Mouse (Mus musculus): Measurements from ENCODE around the gene Slc16a13.
A peak's percentile ranks its signal among the peaks of the same experiment; 100 is the strongest.

The Slc16a13 gene

DNA sequence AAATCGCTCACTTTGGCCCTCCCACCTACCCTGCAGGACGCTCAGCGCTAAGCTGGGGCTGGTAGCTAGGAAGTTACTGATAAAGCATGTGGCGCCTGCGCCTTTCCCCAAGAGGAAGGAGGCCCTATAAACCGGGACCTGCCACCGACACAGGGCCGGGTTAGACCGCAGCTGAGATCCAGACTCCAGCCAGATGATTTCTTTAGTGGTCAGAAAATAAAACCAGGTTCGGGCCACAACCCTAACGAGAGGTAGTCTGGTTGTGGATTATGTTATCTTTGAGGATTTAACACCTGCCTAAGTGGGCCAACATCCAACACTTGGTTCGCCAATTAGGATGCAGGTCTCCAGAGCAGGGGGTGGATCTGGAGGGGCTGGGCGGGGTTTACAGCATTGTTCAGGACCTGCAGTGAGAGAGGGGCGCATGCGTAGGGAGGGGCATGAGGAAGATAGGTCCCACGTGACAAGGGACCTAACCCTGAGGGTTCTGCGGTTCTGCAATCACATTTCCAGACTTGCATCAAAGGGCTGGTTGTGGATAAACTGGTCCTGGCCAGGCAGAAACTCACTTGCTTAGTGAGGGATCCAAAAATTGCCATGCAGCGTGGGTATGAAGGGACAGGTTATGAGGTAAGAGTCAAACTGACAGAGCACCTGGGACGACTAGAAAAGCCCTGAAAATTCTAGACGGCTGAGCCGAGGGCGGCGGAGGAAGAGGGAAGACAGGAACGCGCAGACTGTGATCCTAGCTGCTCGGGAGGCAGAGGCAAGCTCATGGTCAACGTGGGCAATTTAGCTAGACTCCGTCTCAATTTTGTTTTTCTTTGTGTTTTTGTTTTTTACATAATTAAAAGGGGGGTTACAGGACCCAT is at the start of gene Slc16a13:
TSS of gene Slc16a13 (minus strand) at position 334 of the 872 bp plus-strand sequence.
- DNase-seq, result peak; percentile 98 to 99

DNA sequence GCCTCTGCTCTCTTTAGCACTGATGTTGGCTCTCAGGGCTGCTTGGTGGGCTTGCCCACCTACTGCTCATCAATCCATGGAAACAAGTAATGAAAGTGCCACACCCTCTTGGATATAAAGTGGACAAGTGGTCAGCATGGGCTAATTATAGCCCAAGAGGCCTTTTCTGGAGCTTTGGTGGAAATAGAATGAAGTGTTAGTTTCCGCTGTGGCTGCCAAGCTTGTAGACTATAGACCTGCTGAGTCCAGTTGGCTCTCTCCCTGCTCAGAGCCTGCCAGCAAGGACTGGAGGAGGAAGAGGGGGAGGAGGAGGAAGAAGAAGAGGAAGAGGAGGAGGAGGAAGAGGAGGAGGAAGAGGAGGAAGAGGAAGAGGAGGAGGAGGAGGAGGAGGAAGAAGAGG is 45.5 kb upstream of the Slc16a13 start:
- peak; percentile 27 to 28 for DNase-seq

DNA sequence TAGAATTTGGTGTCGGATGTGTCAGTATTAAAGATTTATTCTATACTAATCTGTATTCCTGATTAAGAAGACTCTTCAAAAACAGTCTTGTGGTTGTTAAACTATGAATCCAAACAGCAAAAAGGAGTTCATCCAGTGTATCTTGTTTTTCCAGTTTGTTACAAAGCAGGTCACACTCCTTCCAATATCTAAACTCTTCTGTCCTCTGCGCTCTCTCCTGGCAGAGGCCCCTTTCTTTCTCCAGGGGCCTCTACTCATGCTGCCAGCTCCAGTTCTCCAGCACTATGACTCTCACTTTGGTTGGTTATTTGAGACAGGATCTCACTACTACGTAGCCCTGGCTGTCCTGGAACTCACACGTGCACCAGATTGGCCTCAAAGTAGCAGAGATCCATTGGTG is 45.0 kb upstream of the Slc16a13 start:
- no peak for DNase-seq

DNA sequence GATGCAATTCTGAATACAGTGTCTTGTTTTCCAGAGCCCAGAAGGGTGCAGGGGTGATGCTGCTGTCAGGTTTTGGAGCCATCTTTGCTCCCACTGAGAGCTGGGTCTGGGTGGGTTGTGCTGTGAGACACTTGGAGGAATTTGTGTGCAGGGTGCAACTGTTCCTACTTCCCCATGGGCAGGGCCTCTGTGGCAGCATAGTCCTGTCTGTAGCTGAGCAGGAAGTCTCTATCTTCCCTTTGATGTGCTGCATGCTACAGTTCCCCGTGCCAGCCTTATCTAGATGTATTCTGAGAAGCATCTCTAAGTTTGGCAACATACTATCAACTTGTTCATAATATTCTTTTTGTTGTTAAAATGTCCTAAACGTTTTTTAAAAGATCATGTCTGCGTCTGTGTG is 44.4 kb upstream of the Slc16a13 start:
- no peak for DNase-seq

DNA sequence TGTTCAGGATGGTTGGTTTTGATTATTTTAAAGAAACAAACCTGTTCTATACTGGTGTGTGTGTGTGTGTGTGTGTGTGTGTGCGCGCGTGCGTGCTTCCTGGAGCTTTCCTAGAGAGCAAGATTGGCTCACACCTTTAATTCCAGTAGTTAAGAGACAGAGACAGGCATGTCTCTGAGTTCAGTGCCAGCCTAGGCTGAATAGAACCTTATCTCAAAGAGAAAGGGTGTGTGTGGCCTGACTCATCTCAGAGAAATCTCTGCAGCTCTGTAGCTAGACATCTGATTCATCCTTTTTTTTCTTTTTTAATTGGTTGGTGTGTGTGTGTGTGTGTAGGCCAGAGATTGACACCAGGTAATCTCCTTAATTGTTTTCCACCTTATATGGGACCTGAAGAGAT is 38.2 kb upstream of the Slc16a13 start:
- no peak for DNase-seq

DNA sequence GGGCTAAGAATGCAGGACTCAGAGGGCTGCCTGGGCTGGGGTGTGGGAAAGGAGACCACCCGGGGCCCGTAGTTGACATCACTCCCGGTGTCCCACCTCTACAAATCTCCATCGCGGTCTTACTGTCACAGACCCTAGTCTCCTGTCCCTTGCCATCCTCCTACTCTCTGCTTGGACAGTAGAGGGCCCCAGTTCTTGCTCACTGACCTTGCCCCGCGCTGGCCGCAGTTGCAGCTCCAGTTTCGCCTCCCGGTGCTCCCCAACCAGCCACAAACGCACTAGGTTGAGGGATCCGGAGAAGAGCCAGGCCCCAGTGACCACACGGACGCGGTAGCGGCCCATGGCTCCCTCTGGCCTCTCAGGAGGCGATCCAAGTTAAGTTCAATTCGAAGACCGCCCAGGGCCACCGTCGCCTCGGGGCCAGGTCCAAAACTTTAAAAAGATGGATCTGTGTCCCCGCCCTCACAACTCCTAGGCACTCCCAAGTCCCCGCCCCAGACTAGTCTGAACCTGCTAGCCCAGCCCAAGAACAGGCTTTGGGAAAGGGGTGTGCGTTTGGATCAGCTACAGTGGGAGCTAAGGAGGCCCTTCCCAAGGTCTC is 34.2 kb upstream of the Slc16a13 start, which contains the start of gene Alox12:
TSS of gene Alox12 (minus strand) at position 423 of the 601 bp plus-strand sequence.
- peak; percentile 63 to 78 for DNase-seq

DNA sequence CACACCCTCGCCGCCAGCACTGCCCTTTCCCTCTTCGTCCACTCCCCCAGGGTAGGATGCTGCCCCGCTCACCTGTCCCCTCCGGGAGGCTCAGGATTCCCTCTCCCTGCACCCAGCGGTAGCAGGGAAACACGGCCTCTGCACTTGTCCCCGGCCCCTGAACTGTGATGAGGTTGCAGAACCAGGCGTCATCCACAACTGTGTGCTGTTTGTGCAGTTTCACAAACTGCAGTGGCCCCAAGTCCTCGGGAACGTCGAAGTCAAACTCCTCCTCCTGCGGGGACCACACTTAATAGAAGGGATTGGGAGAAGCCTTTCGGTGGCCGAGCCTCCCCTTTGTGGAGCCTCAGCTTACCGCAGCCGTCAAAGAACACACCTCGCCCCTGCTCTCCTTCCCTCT is 33.5 kb upstream of the Slc16a13 start:
- no peak for DNase-seq

DNA sequence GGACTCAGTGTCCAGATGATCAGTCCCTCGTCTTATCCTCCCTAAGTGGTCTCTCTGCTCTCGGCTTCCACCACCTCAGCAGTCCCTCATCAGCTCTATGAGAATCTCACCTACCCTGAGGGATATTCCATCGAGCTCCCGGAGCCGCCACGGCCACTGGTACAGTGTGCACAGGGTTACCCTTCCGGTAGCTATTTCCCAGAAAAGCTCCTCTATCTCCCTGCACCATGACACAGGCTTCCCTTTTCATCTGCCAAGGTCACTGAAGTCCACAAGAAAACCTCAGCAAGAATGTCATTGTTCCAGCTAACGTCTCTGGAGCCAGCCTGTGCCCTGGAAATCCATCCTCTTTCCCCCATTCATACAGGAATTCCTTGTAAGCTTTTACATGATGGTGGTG is 31.0 kb upstream of the Slc16a13 start:
- no peak for DNase-seq

DNA sequence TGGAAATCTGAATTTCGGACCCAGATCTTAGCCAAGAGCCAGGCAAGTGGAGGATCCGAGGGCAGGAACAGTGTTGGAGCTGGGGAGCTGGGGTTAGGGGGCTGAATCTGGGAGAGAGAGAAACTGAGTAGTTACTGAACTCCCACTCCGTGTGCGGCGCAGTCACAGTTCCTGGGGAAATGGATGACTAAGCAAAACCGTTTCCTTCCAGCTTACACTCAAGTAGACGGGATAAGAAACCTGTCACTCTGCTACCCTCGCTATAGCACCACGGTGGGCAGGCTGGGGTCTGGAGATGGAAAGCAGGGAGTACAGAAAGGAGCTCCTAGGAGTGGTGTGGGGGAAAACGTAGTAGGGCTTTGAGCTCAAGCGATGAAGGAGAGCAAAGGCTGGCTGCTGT is 29.3 kb upstream of the Slc16a13 start:
- no peak for DNase-seq

DNA sequence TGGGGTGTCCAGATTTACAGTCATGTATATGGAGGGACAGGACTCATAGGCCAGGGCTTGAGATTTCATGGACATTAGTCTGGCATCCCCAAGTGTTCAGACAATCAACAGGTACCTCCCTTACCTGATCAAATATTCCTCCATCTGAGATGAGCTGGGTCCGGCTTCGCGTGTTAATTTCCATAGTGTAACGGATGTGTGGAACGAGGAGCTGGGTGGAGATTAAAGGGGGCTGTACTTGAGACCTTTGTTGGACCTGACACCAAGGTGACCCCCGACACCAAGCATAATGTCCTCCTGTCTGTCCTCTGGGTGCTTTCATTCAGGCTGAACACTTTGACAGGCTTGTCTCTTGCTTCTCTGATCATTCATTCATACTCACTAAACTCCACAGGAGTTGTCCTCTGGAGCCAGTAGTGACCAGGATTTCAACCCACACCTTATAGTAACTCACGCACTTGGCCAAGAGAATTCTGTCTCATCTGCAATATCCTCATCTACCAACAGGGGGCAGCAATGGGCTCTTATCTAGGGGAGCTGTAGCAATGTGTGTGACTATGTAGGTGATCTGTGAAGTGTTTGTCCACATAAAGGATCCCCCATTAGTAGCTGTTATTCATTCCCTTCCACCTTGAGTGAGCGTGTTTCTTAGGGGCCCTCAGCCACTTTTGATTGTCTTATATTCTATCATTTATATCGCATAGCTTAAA is 26.4 kb upstream of the Slc16a13 start:
- DNase-seq, result peak; percentile 64 to 87

DNA sequence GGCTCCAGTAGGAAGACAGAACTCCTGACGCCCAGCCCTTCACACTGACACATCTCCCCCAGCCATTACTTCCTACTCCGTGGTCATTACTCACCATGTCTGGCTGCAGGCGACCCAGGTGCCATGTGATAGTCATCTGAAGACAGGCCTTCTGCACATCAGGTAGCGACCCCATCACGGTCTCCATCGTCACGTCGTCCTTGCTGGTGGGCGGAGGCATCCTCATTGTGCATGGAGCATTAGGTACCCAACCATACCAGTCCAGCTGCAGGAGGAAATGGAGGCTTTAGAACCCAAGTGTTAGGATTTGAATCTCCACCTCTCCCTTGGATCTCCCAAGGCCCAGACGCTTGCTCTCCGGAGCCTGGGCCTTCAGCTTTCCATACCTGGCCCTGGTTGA is 21.7 kb upstream of the Slc16a13 start:
- DNase-seq, result no peak

DNA sequence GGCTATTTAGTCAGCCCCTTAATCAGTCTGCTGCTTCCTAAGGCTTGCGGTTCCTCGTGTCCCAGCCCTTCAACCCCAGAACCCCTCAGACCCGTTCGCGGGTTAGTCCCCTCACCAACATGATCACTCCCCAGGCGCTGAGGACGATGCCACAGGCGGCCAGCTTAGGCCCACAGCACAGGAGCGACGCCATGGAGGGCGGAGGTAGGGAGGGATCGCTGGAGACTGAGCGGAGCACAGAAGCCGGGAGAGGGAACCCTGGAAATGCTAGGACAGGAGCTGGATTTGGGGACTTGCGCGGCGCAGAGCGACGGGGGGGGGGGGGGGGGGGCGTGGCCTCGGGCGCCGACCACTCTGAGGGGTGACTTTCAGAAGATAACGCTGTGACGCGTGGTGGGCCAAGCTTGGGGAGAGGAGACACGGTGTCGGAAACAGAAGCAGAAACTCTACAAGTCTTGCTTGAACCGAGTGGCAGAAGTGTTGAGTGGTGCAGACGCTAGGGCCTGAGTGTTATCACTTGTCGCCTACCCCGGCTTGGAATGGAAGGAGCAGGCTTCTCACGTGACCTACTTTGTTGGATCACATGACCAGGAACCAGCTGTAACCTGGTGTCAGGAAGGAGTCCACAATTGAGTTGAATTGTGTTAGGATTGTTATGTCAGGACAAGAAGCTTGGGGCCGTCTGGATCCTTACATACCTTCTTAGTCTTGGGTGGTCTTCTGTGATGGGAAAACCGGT is 18.8 kb upstream of the Slc16a13 start, which contains the start of the genes Gm21988 and Rnasek:
TSS of gene Gm21988 (minus strand) at position 290 of the 739 bp plus-strand sequence.
TSS of gene Rnasek (minus strand) at position 302 of the 739 bp plus-strand sequence.
- peak; percentile 84 to 89 for DNase-seq

DNA sequence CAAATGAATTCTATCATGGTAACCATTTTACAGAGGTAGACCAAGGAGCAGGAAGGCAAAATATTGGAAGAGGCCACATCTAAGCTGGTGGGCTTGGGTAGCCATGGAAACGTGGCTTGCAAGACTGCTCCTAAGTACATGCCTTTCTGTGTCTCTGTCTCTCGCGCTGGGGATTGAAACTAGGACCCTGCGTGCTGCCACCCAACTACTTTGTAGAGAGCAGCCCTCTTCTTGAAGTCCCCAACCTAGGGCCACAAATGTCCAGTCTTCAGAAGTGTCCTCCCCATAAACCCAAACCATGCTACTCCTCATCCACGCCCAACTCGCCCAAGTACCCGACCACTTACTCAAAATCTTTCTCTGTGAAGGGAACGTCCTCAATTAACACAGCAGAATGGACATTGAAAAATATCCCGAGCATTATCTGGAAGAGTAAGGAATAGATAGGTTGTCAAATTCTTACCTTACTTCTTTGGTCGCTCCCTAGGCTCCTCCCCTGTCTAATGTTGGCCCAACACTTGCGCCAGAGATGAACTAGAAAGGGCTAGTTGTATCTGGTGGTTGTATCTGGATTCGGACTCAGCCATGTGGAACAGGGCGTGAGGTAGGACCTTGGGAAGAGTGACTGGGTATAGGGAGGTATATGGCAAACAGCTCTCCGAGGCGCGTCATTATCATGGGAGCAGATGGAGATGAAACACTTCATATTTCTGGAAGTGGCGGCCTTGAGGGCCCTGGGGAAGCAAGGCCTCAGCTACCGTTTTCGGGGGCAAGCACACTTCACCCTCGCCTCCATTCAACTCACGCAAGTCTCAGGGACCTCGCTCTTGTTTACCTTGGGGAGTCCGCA is 18.0 kb upstream of the Slc16a13 start:
- peak; percentile 53 to 56 for DNase-seq

DNA sequence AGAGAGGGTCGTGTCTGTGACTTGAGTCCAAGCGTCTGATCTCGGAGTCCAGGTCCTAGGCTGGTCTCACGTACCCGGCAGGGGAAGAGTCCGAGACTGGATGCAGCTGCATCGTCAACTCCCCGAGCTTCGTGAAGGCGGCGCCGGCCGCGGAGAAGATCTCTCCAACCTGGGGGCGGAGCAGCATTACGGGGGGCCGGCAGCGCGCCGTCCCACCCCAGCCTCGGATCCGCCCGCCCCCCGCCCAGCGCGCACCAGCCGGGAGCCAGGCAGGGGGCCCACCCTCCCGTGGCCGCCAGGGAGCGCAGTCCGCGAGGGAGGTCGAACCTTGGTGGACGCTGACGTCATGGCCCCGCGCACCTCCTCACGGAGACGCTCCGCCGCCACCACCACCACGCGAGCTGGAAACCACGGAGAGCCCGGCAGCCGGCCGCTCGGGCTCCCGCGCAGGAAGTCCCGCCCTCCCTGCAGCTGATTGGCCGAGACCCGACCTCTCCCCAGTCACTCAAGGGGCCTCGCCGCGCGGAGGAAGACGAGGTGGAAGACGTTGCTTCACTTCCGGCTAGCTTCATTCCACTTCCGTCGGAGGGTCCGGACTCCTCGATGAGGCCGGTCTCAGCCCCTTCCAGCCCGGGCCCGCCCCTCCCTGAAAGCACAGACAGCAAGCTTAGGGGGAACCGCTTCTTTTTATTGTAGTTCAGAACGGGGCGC is 16.7 kb upstream of the Slc16a13 start, which contains the start of gene 0610010K14Rik:
TSS of gene 0610010K14Rik (minus strand) at position 458 of the 711 bp plus-strand sequence.
- peak; percentile 98 to 99 for DNase-seq

DNA sequence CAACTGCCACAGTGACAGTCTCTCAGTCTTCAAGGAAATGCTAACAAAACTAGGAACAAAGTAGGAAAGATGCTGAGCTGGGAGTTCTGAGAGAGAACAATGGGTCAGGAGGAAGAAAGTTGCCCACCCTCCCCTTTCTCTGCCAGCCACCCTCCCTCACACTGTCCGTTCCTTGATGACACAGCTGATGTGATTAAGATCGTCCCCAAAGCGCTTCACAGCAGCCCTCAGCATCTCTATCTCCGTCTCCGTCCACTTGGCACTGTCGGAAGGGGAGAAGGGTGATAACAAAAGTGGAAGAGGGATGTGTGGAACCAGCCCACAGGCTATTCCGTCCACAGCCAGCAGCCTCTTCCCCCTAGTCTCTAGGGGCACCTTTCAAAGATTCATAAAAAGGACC is 15.9 kb upstream of the Slc16a13 start:
- DNase-seq, result peak in 1 of 2 experiments; percentile 18

DNA sequence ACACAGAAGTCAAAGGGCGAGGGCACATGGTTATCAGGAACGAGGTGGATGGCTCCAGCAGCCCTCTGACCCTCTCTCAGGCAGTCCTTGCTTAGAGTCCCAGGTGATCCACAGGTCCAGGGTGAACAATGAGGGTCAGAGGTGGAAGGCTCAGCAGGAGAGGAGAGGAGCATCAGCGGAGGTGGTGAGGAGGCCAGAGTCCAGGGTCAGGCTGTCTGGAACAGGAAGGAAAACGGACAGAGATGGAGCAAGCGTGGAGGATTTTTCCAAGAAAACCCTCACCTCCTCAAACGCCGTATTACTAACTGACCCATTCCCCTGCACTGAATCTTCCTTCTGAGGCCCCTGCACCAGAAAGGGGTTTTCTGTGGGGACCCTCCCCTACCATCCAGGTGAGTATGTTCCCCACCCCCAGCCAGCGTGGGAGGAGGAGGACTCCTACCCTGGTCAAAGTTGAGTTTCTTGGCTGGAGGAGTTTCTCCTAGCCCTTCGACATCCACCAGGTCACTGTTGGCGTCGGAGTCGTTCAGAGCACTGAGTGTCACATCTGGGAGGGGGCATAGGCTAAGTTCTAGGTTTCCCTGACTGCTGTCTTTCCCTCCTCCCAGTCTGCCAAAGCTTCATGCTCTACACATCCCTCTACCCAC is 14.5 kb upstream of the Slc16a13 start:
- DNase-seq, result peak; percentile 64 to 69

DNA sequence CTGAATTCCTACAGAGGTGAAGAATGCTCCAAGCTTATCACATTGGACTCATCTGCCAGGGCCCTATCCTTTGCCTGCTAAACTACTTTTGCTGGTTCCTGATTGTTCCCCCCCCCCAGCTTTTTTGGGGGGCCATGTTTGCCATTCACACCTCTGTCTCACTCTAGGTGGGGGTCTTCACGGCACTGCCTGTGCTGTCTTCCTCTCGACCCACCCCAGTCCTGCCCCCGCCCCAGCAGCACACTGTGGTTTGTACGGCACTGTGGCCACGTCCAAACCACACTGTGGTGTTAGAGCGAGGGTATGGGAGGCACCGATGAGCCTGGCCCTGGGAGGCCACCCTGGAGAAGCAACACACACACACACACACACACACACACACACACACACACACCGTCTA is 13.6 kb upstream of the Slc16a13 start:
- no peak for DNase-seq

DNA sequence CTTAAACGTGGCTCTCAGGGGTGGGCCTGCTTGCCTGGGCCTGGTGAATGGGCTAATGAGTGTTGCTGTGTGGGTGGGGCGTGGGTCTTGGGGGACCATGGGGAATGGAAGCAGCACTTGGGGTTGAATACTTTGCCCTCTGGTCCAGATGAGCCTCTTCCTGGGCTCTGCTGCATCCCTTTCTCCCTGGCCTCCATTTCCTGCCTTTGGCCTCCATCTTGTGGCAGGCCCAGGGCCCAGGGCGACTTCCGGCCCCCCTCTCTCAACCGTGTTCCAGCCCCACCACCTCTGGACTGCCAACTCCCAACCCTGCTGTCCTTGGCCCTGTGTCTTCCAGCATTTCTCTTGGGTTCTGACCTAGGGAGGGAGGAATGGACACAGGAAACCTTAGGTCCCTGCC is 13.2 kb upstream of the Slc16a13 start:
- DNase-seq, result peak; percentile 26 to 44

DNA sequence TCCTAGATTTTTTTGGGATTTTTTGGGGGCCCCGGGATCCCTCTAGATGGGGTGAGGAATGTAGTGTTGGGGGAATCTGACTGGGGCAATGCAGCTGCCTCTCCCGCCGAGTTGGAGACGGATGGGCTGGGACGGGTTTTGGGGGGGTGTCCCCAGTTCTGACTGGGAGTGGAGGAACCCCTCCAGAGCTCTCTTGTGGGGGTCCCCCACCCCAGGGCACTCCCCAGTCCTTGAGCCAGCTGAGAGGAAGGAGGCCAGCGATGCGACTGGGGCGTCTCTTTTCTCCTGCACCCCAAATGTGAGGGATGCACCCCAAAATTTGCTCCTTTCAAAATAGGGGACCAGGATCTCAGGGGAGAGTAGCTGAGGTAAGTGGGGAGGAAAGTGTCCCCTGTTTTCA is 12.2 kb upstream of the Slc16a13 start:
- DNase-seq, result peak in 1 of 2 experiments; percentile 22

DNA sequence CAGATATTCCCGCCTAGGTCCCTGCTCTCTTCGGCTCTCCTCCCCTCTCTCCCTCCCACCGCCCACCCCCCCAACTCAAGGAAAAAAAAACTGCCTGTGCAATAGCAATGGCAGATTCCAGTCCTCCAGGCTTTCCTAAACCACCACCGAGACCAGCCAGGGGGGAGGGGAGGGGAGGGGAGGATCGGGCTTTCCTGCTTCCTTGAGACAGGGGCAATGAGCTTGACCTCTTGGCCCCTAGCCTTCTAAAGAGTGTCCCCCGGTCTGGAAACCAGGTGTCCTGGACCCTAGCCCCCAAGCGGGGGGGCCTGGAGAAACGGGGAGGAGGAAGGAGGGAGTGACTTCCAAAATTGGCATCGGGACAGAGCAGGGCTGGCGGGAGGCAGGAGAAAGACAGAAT is 11.7 kb upstream of the Slc16a13 start:
- DNase-seq, result peak; percentile 33 to 66
